Mouse (Mus musculus): ENCODE data around the gene Arf3. TPM values are rescaled to one million over a fixed set of nuclear protein-coding genes. Genes with fewer than 3 reads are reported as not detected.

Arf3 gene
- total RNA-seq, 2 experiments from 2014 or later: 124 to 135 TPM

DNA sequence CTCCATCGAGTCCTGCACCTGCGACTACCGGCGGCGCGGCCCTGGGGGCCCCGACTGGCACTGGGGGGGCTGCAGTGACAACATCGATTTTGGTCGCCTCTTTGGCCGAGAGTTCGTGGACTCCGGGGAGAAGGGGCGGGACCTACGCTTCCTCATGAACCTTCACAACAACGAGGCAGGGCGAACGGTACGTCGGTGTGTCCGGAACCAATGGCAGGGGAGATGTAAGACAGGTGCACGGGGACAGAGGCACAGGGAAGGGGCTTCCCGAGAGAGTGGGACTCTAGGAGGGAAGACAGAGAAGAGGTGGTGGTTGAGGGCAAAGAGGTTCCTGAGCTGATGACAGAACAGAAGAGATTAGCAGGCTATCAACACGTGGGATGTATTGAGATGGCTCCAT lies 28.8 kb upstream of the Arf3 start:
- no peak for DNase-seq (ENCODE audit: low spot score in 2 of 2)

DNA sequence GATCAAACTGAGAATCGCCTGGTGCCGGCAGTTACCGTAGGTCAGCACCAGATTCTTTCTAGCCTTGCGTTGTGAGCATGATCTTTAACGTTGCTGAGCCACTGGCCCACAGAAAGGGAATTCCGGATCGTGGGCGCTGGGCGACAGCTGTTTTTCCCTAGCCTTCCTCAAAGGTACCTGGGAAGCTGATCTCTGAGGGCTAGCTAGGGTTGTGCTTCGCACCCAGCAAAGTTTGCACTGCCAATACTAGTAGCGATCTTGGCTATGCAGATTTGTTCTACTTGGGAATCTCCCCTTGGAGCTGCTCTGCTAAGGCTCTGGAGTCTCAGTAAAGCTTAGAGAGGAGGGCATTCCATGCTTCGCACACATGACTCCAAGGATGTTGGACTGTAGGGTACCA lies 28.2 kb upstream of the Arf3 start:
- DNase-seq (ENCODE audit: low spot score in 2 of 2): no peak

DNA sequence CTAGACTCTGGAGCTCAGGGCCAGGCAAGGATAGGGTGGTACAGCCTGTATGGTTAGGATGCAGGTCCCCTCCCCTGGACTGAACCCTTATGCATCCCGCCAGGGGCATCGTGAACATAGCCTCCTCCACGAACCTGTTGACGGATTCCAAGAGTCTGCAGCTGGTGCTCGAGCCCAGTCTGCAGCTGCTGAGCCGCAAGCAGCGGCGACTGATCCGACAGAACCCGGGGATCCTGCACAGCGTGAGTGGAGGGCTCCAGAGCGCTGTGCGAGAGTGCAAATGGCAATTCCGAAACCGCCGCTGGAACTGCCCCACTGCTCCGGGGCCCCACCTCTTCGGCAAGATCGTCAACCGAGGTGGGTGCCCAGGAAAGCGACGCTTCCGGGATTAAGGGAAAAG lies 27.7 kb upstream of the Arf3 start:
- no peak for DNase-seq (ENCODE audit: low spot score in 2 of 2)

DNA sequence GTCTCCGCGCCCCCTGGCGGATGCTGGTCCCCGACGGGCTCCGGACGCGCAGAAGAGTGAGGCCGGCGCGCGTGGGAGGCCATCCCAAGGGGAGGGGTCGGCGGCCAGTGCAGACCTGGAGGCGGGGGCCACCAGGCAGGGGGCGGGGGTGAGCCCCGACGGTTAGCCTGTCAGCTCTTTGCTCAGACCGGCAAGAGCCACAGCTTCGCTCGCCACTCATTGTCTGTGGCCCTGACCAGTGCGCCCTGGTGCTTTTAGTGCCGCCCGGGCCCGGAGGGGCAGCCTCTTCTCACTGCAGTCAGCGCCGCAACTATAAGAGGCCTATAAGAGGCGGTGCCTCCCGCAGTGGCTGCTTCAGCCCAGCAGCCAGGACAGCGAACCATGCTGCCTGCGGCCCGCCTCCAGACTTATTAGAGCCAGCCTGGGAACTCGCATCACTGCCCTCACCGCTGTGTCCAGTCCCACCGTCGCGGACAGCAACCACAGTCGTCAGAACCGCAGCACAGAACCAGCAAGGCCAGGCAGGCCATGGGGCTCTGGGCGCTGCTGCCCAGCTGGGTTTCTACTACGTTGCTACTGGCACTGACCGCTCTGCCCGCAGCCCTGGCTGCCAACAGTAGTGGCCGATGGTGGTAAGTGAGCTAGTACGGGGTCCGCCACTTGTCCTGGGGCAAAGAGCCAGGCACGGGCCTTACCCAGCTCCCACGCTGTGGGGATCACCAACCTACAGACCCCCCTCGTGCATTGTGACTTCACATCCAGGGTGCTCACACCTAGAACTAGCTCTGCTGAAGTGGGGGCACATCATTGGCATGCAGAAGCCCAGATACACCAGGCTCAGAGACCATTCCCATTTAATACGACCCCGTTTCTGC lies 26.9 kb upstream of the Arf3 start, which contains the start of gene Wnt1:
Gene Wnt1 (plus strand): TSS at position 197 of the 875 bp plus-strand sequence.
- no peak for DNase-seq (ENCODE audit: low spot score in 2 of 2)

DNA sequence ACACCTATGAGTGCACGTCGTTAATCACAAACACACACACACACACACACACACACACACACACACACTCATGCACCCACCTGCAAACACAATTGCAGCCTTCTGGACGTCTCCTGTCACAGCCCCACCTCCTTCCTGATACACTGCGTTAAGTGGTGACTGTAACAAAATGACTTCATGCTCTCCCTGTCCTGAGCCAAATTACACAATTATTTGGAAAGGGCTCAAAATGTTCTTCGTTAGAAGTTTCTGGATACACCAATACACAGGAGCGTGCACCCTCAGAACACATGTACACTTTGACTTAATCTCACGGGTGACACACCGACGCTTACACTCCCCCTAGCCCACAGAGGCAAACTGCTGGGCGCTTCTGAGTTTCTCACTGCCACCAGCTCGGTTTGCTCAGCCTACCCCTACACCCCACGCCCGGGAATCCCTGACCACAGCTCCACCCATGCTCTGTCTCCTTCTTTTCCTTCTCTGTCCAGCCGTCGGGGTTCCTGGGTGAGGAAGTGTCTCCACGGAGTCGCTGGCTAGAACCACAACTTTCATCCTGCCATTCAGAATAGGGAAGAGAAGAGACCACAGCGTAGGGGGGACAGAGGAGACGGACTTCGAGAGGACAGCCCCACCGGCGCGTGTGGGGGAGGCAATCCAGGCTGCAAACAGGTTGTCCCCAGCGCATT lies 26.1 kb upstream of the Arf3 start:
- no peak for DNase-seq (ENCODE audit: low spot score in 2 of 2)

DNA sequence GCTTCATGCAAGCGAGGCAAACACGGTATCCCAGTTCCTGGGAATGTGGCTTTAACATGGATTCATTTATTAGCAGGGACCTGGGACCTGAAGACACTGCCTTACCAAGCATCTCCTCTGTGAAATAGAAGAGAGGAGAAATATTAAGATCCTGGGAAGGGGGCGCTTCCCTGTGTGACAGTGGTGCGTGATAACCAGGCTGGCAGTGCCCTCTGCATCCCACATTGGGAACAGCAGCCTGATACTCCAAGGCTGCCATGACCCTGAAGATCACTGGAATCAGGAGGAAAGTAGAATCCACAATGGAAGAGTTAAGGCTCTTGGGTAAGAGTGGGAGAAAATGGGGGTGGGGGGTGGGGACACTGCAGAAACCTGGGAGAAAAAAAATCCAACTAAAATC lies 24.9 kb upstream of the Arf3 start:
- DNase-seq (ENCODE audit: low spot score in 2 of 2): no peak

DNA sequence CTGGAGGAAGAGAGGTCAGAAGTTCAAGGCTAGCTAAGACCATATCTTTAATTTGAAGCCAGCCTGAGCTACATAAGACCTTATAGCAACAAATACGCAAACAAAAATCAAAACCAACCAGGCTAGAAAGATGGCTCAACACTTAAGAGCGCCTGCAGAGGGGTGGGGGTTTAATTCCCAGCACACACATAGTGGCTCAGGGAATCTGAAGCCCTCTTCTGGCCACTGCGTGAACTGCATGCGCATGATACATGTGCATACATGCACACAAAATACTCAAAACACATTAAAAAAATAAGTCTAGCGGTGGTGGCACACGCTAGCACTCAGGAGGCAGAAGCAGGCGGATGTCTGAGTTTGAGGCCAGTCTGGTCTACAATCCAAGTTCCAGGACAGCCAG lies 22.7 kb upstream of the Arf3 start:
- no peak for DNase-seq (ENCODE audit: low spot score in 2 of 2)

DNA sequence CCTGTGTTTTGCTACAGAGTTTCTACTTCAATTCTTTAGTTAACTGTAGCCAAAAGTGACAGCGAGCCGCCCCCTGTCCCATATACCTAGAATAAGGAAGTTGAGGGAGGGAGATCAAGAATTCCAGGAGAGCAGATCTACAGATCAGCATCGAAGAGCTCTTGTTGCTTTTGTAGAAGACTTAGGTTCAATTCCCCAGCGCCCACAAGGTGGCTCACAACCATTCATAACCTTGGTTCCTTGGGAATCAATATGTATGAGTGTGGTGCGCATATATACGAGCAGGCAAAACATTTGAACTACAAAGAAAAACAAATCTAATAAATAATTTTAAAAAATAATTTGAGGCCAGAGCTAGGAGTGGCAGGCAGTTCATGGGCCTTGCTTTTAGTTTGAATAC lies 18.2 kb upstream of the Arf3 start:
- no peak for DNase-seq (ENCODE audit: low spot score in 2 of 2)

DNA sequence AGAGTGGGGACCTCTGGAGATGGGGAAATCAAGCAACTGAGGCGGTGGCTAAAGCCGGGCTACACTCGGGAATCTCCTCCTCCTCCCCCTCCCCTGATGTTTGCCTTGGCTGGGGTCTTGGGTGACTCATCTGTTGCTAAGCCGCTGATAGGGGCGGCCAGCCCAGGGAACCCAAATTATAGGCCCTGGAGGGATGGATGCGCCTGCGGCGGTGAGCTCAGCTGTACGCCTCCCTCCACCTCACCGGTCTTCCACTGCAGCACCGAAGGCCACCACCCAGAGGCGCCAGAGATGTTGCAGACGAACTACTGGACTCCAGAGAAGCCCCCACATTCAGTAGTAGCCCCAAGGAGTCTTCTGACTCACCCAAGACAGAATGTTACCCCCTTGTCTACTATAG lies 17.6 kb upstream of the Arf3 start:
- DNase-seq (ENCODE audit: low spot score in 2 of 2): no peak

DNA sequence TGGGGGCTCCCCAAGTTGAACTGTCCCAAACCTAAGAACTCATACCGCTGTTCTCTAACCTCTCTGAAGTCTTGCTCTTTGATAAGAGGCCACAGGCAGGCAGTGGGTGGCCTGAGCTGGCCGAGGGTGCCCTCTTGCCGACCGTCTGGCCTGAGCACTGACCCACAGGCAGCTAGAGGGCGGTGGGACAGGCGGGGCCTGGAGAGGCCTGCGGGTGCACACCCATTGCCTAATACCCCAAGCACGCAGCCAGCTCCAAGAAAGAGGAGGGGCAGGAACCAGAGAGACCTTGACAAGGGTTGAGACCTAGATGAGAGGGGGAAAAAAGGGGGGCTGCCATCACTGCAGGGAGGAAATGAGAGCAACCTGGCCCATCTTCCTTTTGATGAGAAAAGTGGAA lies 17.1 kb upstream of the Arf3 start:
- no peak for DNase-seq (ENCODE audit: low spot score in 2 of 2)

DNA sequence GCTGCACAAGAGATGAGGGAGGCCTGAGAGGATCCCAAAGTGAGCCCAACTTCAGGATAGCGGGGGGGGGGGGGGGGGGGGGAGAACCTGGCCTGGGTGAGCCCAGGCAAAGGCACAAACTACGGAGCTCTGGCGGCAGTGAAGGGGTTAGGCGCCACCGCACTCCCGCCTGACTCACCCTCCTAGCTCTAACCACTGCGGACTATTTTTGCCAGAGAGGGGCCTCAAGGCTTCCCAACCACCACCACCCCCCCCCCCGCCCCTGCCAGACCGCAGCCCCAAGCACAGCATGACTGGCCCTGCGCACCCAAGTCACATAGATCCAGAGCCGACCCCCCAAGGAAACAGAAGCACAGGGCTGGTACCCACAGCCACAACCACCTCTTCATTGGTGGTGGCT lies 15.8 kb upstream of the Arf3 start:
- DNase-seq (ENCODE audit: low spot score in 2 of 2): no peak

DNA sequence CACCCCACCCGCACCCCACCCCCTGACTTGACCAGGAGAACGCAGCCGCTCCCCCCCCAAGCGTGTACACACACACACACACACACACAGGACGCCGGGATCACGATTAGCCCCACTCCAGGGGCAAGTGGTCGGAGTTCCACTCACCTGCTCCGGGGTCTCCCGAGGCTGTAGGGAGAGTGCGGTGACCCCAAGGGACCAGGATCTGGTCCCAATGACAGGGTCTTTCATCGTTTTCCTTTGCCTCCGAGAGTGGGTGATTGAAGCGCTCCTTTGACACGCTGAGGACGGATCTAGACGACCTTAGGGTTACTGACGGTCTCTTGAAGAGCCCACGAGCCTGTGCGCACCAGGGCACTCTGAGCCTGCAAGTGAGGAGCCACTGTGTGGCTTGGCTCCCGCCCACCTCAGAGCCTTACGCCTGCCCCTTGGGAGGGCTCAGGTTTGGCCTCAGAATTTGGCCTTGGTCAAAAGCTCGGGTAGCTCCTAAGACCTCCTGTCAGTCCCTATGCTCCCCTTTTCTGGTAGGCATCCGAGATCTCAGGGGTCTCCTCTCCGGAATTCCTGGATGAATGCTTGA lies 15.3 kb upstream of the Arf3 start:
- DNase-seq (ENCODE audit: low spot score in 2 of 2): no peak

DNA sequence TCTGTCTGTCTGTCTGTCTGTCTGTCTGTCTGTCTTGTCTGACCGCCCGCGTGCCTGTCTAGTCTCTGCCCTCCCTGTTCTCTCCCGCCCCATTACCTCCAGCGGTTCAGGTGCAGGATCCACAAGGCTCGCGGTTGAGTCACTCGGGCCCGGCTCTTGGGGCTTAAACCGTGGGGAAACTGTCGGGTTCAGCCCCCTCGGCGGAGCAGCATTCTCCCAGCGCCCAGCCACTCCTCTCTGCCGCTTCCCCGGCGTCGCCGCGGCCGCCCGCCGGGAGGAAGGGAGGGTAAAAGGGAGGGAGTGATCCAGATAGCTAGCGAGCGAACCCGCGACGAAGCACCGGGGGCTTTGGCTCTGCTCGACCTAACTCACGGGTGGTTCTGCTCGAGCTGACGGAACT lies 14.7 kb upstream of the Arf3 start, which contains the start of gene Wnt10b:
Gene Wnt10b (minus strand): TSS at position 389 of the 400 bp plus-strand sequence.
- no peak for DNase-seq (ENCODE audit: low spot score in 2 of 2)

DNA sequence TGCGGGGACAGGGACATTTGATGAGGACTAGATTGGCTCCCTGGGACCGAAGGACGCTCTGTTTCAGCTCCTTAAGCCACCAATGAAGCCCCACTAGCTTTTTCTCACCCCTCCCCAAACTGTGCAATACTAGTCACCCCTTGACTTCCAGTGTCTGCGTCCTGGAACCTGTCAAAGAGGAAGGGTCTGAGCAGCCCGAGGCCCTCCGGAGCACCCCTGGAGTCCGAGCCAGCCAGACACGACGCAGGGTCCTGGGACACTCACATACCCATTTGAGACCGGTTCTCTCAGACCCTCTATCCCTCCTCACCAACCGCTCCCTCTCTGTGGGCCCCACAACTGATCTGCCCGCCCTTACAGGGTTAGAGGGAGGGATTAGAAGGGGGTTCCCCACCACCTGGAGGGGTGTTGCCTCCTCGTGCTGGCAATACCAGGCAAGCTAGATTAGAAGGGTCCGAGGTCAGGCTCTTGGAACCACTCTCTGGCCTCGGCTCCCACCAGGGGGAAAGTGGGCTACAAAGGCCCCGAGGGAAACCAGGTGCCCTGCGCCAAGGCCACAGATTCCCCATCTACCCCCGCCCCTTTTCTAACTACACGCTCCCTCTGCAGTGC lies 14.1 kb upstream of the Arf3 start:
- DNase-seq (ENCODE audit: low spot score in 2 of 2): no peak

DNA sequence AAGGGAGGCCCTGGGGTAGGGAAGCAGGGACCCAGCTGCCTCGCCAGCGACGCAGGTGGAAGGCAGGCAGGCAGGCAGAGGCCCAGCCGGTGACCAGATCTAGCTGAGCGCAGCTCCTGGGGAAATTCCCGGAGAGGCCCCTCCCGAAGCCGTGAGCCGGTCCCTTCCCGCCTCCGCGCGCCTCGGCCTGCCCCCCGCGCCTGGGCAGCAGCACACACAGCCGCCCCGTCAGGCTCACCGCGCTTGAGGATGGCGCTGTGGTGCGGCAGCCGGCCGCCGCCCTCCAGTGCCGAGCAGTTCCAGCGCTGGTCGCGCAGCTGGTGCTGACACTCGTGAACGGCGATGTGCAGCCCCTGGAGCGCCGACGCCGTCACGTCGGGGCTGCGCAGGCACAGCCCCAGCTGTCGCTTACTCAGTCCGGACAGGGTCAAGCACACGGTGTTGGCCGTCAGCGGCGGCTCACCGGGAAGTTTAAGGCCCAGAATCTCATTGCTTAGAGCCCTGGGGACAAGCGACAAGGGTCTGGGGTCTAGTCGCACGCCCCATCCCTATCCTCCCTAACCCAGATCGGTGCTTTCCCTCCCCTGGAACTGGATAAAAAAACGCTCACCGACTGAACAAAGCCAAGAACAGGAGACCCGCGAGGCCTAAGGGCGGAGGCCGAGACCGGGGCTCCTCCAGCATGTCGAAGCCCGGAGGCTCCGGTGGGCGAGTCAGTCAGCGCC lies 13.4 kb upstream of the Arf3 start:
- DNase-seq (ENCODE audit: low spot score in 2 of 2): no peak

DNA sequence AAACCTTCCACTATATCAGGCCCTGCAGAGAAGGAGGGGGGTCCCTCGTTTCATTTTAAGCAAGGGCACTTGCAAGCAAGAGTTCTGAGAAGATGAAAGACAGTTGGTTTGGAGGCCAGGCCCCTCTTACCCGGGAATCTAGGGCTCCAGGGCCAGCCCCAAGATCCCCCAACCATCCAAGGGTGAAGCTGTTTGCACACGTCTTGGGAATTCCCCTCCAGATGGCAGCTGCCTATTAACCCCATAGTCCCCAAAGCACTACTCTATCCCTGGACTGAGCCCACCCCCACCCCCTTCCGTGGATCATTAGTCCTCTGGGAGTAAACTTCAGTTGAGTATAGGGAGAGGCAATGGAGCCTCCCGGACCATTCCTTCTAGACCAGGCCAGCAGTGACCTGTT lies 12.5 kb upstream of the Arf3 start:
- DNase-seq (ENCODE audit: low spot score in 2 of 2): no peak

DNA sequence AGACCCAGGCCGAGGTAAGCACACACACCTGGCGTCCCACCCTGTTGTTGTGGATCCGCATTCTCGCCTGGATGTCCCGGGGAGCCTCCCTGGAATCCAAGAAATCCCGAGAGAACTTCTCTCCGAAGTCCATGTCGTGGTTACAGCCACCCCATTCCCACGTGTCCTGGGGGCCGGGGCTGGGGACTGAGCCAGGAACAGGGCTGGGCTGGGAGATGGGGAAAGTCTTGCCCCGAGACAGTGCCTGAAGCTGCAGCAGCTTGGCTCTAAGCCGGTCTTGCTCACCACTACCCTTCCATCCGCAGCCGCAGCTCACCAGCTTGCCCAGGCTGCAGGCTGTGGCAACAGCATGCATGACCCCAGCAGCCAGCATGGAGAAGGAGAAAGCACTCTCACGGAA lies 11.1 kb upstream of the Arf3 start:
- DNase-seq (ENCODE audit: low spot score in 2 of 2): no peak

DNA sequence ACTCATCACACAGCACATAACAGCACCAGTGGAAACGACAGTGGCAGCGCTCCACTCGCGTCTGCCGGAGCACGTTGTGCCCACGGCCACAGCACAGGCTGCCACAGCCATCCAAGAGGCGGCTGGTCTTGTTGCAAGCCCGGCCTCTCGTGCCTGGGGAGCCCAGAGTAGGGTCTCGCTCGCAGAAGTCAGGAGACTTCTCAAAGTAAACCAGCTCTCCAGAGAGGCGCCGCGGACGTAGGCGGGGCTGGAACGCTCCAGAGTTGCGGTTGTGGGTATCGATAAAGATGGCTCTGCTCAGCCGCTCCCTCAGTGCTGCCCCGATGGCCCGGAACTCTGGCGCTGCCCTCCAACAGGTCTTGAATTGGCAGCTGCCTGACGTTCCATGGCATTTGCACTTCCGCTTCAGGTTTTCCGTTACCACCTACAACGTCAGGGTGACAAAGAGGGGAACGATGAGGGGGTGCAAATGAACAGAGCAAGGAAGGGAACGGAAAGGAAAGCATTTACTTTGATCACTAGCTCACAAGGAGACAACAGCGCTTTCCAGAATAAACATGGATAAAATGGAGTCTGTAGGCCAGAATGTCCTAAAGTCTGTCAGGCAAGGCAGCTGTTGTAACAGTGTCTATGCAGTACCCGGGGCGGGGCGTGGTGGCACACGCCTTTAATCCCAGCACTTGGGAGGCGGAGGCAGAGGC lies 9.6 kb upstream of the Arf3 start:
- no peak for DNase-seq (ENCODE audit: low spot score in 2 of 2)

DNA sequence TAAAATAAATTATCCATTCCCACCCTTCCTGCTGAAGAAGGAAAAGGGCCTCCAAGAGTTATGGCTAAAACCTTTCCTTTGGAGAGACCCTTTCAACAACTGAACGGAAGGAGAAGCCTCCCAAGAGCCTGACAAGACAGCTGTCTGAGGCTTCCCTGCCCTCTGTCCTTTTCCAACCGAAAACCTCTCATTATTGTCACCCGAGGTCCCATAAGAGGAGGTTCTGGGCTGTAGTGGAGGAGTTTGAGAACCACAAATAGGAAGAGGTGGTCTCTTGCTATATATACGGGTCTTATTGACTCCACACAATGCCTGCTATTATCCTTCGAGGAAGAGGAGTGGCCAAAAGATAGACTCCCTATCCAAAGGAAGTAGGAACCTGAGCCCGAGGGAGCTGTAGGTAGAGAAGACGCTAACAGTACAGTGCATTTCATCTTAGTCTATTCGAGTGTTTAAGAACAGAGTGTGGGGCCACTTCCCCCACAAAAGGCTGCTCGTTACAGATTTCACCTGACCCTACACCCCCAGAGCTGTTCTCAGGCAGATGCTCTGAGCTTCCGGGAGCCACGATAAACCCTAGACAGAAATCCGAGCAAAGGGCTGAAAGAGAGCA lies 8.9 kb upstream of the Arf3 start:
- DNase-seq (ENCODE audit: low spot score in 2 of 2): no peak

DNA sequence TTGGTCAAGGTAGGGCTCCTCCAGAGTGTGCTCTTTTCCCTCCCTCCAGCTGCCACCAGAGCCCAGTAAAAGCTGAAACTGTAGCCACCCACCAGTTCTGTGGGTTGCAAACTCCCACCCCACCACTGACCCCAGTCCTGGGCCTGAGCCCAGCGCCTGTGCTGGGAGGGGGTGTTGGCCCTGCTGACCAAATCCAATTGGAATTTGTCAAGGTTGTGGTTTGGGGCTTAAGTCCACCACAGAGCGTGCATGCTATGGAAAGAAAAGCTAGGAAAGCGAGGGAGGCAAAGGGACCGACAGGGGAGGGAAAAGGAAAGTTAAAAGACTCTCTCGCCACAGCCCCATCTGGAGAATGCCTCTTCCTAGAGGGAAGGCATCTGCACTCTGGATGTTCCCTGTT lies 5.2 kb upstream of the Arf3 start:
- no peak for DNase-seq (ENCODE audit: low spot score in 2 of 2)
